Mouse (Mus musculus): ENCODE results near the gene Ifitm6. TPM values are rescaled to one million over a fixed set of nuclear protein-coding genes. Genes with fewer than 3 reads are reported as not detected.
"Not testable (repeated sequence)": the region's sequence is repeated elsewhere in the genome, so short reads cannot be mapped to it uniquely, and the experiment has no call there.

Ifitm6 gene
- polyA plus RNA-seq, 1 experiment from 2014 or later, result not detected

- no peaks in the 10 kb centered on the region for H3K27me3 ChIP-seq (ENCODE audit: control insufficient read depth, insufficient read depth, low read length)
- no peak overlapping the region for H3K4me3 ChIP-seq (ENCODE audit: low read depth, low read length)
- H3K4me2 ChIP-seq (ENCODE audit: low read depth, low read length), result no peak overlapping the region
- H3K27ac ChIP-seq (replicated peaks; ENCODE audit: low read depth, low read length), result no peak overlapping the region
- ATAC-seq (replicated peaks; ENCODE audit: insufficient number of reproducible peaks, low FRiP score, low TSS enrichment, low read depth) (no peak), DNase-seq (ENCODE audit: low spot score) (no peak)
- WGBS, result 80% methylated on average over 20 of the region's 21 CpGs
- H3K4me1 ChIP-seq (ENCODE audit: control insufficient read depth, insufficient read depth, low read length), result no peaks in the 10 kb centered on the region; the same call in 1 of the 2 replicates
- no peaks in the 10 kb centered on the region for H3K9me3 ChIP-seq (replicated peaks; ENCODE audit: control insufficient read depth, low read length)
- H3K36me3 ChIP-seq (replicated peaks; ENCODE audit: control insufficient read depth, insufficient read depth, low read depth, low read length), result no peaks in the 10 kb centered on the region
- H3K9ac ChIP-seq (replicated peaks; ENCODE audit: low read length), result no peak overlapping the region
Observed at GRCm38 (mm10) chr7:141038090-141039032, 20.6 kb upstream of the Ifitm6 start.

DNA sequence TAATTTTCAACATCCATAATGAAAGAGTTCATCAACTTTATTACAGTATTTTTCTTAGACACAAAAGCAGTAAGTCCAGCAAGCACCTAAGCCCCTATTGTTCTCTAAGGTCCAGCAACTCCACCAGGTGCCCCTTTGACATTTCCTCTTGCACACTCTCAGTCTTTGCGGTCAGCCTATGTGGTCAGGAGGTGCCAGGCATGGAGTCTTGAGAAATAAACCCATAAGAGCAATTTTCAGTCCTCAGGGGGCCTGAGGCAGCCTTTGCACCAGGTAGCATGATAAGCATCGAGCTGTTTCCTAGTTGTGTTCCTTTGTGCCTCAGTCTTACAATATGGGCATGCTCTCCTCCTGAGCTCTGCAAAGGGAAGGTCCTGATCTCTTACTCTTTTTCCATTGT, 18.9 kb upstream of the Ifitm6 start:
- not testable (repeated sequence) for H3K4me3 ChIP-seq (ENCODE audit: low read depth, low read length); H3K27ac ChIP-seq (replicated peaks; ENCODE audit: low read depth, low read length); H3K4me2 ChIP-seq (ENCODE audit: low read depth, low read length); DNase-seq (ENCODE audit: low spot score); H3K4me1 ChIP-seq (ENCODE audit: control insufficient read depth, insufficient read depth, low read length); H3K27me3 ChIP-seq (ENCODE audit: control insufficient read depth, insufficient read depth, low read length); H3K9me3 ChIP-seq (replicated peaks; ENCODE audit: control insufficient read depth, low read length); H3K36me3 ChIP-seq (replicated peaks; ENCODE audit: control insufficient read depth, insufficient read depth, low read depth, low read length); H3K9ac ChIP-seq (replicated peaks; ENCODE audit: low read length); ATAC-seq (replicated peaks; ENCODE audit: insufficient number of reproducible peaks, low FRiP score, low TSS enrichment, low read depth)
- WGBS, result 69% methylated on average over 1 of the region's 2 CpGs

DNA sequence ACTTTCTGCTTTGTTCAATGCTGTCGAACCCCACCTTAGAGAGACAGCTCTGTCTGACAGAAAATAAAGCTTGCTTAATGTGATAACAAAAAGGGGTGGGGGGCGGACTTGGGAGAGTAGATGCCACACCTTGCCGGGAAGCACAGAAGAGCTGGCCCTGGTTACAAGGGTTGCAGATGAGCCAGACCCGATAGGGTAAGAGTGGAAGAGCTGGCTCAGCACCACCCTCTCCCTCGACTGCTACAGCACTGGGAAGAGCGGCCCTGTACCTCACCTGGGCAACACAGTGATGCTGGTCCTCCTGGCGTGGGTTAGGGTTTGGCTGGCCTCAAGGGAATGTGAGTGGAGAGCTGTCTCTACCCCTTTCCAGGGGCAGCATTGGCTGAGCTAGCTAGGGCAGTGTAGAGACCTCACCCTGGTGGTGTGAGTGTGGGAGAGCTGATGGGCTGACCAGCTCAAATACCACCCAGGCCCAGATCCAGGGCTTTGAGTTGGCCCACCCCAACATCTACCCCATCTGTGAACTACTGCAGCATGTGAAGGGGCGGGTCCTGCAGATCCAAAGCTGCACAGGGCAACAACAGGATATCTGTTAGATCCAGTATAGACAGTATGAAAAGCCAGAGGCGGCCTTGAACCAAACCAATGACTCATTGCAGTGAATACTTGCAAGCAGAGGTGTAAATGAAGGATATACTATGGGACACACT, 14.9 kb upstream of the Ifitm6 start:
- no peaks in the 10 kb centered on the region for H3K36me3 ChIP-seq (replicated peaks; ENCODE audit: control insufficient read depth, insufficient read depth, low read depth, low read length)
- no peak overlapping the region for H3K9ac ChIP-seq (replicated peaks; ENCODE audit: low read length)
- H3K4me3 ChIP-seq (ENCODE audit: low read depth, low read length), result no peak overlapping the region
- ATAC-seq (replicated peaks; ENCODE audit: insufficient number of reproducible peaks, low FRiP score, low TSS enrichment, low read depth) (no peak; the same call in 1 of the 2 replicates), DNase-seq (ENCODE audit: low spot score) (no peak)
- no peaks in the 10 kb centered on the region for H3K27me3 ChIP-seq (ENCODE audit: control insufficient read depth, insufficient read depth, low read length)
- no peaks in the 10 kb centered on the region for H3K4me1 ChIP-seq (ENCODE audit: control insufficient read depth, insufficient read depth, low read length)
- H3K4me2 ChIP-seq (ENCODE audit: low read depth, low read length), result no peak overlapping the region
- WGBS, result 79% methylated on average over 9 of the region's 9 CpGs
- H3K9me3 ChIP-seq (replicated peaks; ENCODE audit: control insufficient read depth, low read length), result no peaks in the 10 kb centered on the region
- H3K27ac ChIP-seq (replicated peaks; ENCODE audit: low read depth, low read length), result no peak overlapping the region

DNA sequence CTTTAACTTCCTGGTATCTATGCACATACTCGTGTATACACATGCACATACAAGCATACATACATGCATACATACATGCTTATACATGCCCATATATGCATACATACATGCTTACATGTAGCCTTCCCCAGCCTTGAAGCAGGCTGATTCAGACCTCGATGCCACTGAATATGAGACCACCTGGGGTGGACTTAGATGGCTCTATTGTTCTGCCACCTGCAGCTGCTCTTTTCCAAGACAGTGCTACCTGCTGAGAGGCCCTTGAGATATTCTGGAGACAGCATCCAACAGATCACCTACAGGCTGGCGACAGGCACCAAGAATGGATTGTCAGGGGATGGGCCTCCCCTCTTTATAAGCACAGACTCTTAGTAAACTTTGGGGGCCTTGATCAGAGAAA, 12.7 kb upstream of the Ifitm6 start:
- Histone ChIP-seq H3K9ac (replicated peaks; ENCODE audit: low read length) (no peak overlapping the region), H3K36me3 (replicated peaks; ENCODE audit: control insufficient read depth, insufficient read depth, low read depth, low read length) (no peaks in the 10 kb centered on the region), H3K4me2 (ENCODE audit: low read depth, low read length) (no peak overlapping the region), H3K9me3 (replicated peaks; ENCODE audit: control insufficient read depth, low read length) (no peaks in the 10 kb centered on the region), H3K4me1 (ENCODE audit: control insufficient read depth, insufficient read depth, low read length) (no peaks in the 10 kb centered on the region), H3K27ac (replicated peaks; ENCODE audit: low read depth, low read length) (no peak overlapping the region), H3K4me3 (ENCODE audit: low read depth, low read length) (no peak overlapping the region), H3K27me3 (ENCODE audit: control insufficient read depth, insufficient read depth, low read length) (no peaks in the 10 kb centered on the region)
- WGBS, result 48% methylated on average over 3 of the region's 3 CpGs
- ATAC-seq (replicated peaks; ENCODE audit: insufficient number of reproducible peaks, low FRiP score, low TSS enrichment, low read depth), result no peak
- no peak for DNase-seq (ENCODE audit: low spot score)

- Histone ChIP-seq H3K27ac (replicated peaks; ENCODE audit: low read depth, low read length) (no peak within 1 kb of the TSS), H3K4me2 (ENCODE audit: low read depth, low read length) (no peak within 1 kb of the TSS), H3K9me3 (replicated peaks; ENCODE audit: control insufficient read depth, low read length) (no peaks in the 10 kb centered on the region), H3K4me1 (ENCODE audit: control insufficient read depth, insufficient read depth, low read length) (no peaks in the 10 kb centered on the region), H3K9ac (replicated peaks; ENCODE audit: low read length) (no peak within 1 kb of the TSS), H3K4me3 (ENCODE audit: low read depth, low read length) (no peak within 1 kb of the TSS), H3K36me3 (replicated peaks; ENCODE audit: control insufficient read depth, insufficient read depth, low read depth, low read length) (no peaks in the 10 kb centered on the region), H3K27me3 (ENCODE audit: control insufficient read depth, insufficient read depth, low read length) (no peaks in the 10 kb centered on the region)
- 85% methylated on average over 2 of the region's 2 CpGs for WGBS
- no peak for DNase-seq (ENCODE audit: low spot score)
- ATAC-seq (replicated peaks; ENCODE audit: insufficient number of reproducible peaks, low FRiP score, low TSS enrichment, low read depth), result no peak
Observed at GRCm38 (mm10) chr7:141028831-141029230, 11.1 kb upstream of the Ifitm6 start, which contains the start of gene Gm17387. Gm17387 (plus strand) TSS chr7:141029131.

DNA sequence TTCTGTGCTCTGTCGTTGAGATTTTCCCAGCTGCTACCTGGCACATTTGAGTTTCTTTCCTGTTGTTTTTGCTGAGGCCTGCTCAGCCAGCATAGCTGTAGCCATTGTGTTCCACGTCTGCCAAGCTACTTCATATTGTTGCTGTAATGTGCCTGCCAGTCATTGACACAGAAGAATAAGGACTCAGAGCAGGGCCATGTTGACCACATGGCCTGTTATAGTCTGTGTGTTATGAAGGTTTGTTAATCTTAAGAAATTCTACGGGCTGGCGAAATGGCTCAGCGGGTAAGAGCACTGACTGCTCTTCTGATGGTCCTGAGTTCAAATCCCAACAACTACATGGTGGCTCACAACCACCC, 9.0 kb upstream of the Ifitm6 start:
- H3K9me3 ChIP-seq (replicated peaks; ENCODE audit: control insufficient read depth, low read length), result no peaks in the 10 kb centered on the region
- WGBS, result 56% methylated on average over 5 of the region's 5 CpGs
- ATAC-seq (replicated peaks; ENCODE audit: insufficient number of reproducible peaks, low FRiP score, low TSS enrichment, low read depth), result no peak

GRCm38 (mm10) chr7:141026097-141026739, 8.5 kb upstream of the Ifitm6 start:
- no peaks in the 10 kb centered on the region for H3K27me3 ChIP-seq (ENCODE audit: control insufficient read depth, insufficient read depth, low read length)
- H3K4me2 ChIP-seq (ENCODE audit: low read depth, low read length), result no peak overlapping the region
- no peak overlapping the region for H3K4me3 ChIP-seq (ENCODE audit: low read depth, low read length)
- no peaks in the 10 kb centered on the region for H3K4me1 ChIP-seq (ENCODE audit: control insufficient read depth, insufficient read depth, low read length)
- H3K9me3 ChIP-seq (replicated peaks; ENCODE audit: control insufficient read depth, low read length), result no peaks in the 10 kb centered on the region
- H3K27ac ChIP-seq (replicated peaks; ENCODE audit: low read depth, low read length), result no peak overlapping the region
- WGBS, result 33% methylated on average over 6 of the region's 6 CpGs
- no peak for DNase-seq (ENCODE audit: low spot score)
- H3K9ac ChIP-seq (replicated peaks; ENCODE audit: low read length), result no peak overlapping the region
- ATAC-seq (replicated peaks; ENCODE audit: insufficient number of reproducible peaks, low FRiP score, low TSS enrichment, low read depth), result no peak
- H3K36me3 ChIP-seq (replicated peaks; ENCODE audit: control insufficient read depth, insufficient read depth, low read depth, low read length), result no peaks in the 10 kb centered on the region

More for the DNA sequence above, 9.0 kb upstream of the Ifitm6 start:
- Histone ChIP-seq H3K27me3 (ENCODE audit: control insufficient read depth, insufficient read depth, low read length) (no peaks in the 10 kb centered on the region), H3K4me3 (ENCODE audit: low read depth, low read length) (no peak overlapping the region), H3K27ac (replicated peaks; ENCODE audit: low read depth, low read length) (no peak overlapping the region), H3K36me3 (replicated peaks; ENCODE audit: control insufficient read depth, insufficient read depth, low read depth, low read length) (no peaks in the 10 kb centered on the region), H3K9ac (replicated peaks; ENCODE audit: low read length) (no peak overlapping the region), H3K4me1 (ENCODE audit: control insufficient read depth, insufficient read depth, low read length) (no peaks in the 10 kb centered on the region), H3K4me2 (ENCODE audit: low read depth, low read length) (no peak overlapping the region)
- DNase-seq (ENCODE audit: low spot score), result no peak
